Mouse (Mus musculus) MEL (cell line): ENCODE measurements at regions not wholly inside any gene's neighbourhood (a gene's known extent, or its start where the extent isn't known, plus 50 kb on each side); places are given as distances from the start of the nearest gene placed in this dataset.

Experiments used
- DNase-seq: peaks from one replicate; pipeline ENCODE4 v3.0.0; 2011; ENCODE audit warnings: low read depth, low spot score
- H3K27ac ChIP-seq: 2 replicates; pipeline ENCODE4 v1.5.1; 2012; ENCODE audit warnings: low read depth, mild to moderate bottlenecking, control low read depth, low read length, moderate library complexity; ENCODE audit not compliant: control insufficient read depth
- H3K27me3 ChIP-seq, 2 experiments: fragments of 150-350 bp in 1 of 2; sonication (generic) in 1 of 2; 2 replicates each; pipeline ENCODE4 v1.6.1; 2012; ENCODE audit warnings: low read length in 2 of 2, mild to moderate bottlenecking in 2 of 2, improper control_type of control experiment in 1 of 2, moderate library complexity in 1 of 2; ENCODE audit not compliant: insufficient read depth in 2 of 2, control insufficient read depth in 1 of 2
- H3K36me3 ChIP-seq, 2 experiments: 2 replicates each; pipeline ENCODE4 v1.6.1; 2012 to 2014; ENCODE audit warnings: low read length in 2 of 2, improper control_type of control experiment in 1 of 2, inconsistent platforms in 1 of 2, mild to moderate bottlenecking in 1 of 2; ENCODE audit not compliant: insufficient read depth in 2 of 2, control insufficient read depth in 1 of 2
- H3K4me1 ChIP-seq, 2 experiments: fragments of 150-350 bp in 1 of 2; sonication (generic) in 1 of 2; 2 replicates each; pipeline ENCODE4 v1.6.1; 2012; ENCODE audit warnings: low read length in 2 of 2, improper control_type of control experiment in 1 of 2, mild to moderate bottlenecking in 1 of 2; ENCODE audit not compliant: insufficient read depth in 2 of 2, control insufficient read depth in 1 of 2
- H3K4me3 ChIP-seq, 2 experiments: fragments of 150-350 bp in 1 of 2; sonication (generic) in 1 of 2; 2 replicates each; pipeline ENCODE4 v1.5.1; 2012; ENCODE audit warnings: low read depth in 2 of 2, low read length in 2 of 2, mild to moderate bottlenecking in 2 of 2, moderate library complexity in 2 of 2, control low read depth in 1 of 2, improper control_type of control experiment in 1 of 2; ENCODE audit not compliant: control insufficient read depth in 1 of 2, insufficient read depth in 1 of 2
- H3K79me2 ChIP-seq: 2 replicates; pipeline ENCODE4 v1.6.1; 2012; ENCODE audit warnings: mild to moderate bottlenecking, low read length, moderate library complexity; ENCODE audit not compliant: control insufficient read depth, poor library complexity, insufficient read depth
- H3K9ac ChIP-seq: 2 replicates; pipeline ENCODE4 v1.6.1; 2012; ENCODE audit warnings: low read depth, mild to moderate bottlenecking, control low read depth, low read length, moderate library complexity; ENCODE audit not compliant: control insufficient read depth, poor library complexity, severe bottlenecking
- H3K9me3 ChIP-seq: fragments of 150-350 bp; sonication (generic); replicated peaks from 2 replicates; pipeline ENCODE4 v1.6.1; 2012; ENCODE audit warnings: mild to moderate bottlenecking, low read length, improper control_type of control experiment, moderate library complexity; ENCODE audit not compliant: insufficient read depth
- CHD1 ChIP-seq: IDR thresholded peaks from 2 replicates; pipeline ENCODE4 v1.6.1; 2012; ENCODE audit warnings: low read depth, mild to moderate bottlenecking, inconsistent platforms, low read length, improper control_type of control experiment
- CHD2 ChIP-seq: IDR thresholded peaks from 2 replicates; pipeline ENCODE4 v1.6.1; 2011; ENCODE audit warnings: low read length, improper control_type of control experiment
- ELF1 ChIP-seq: IDR thresholded peaks from 2 replicates; pipeline ENCODE4 v1.6.1; 2014; ENCODE audit warnings: low read depth, mild to moderate bottlenecking, inconsistent platforms, low read length, improper control_type of control experiment, moderate library complexity
- EP300 ChIP-seq, 2 experiments: IDR thresholded peaks; 2 replicates each; pipeline ENCODE4 v1.6.1; 2011; ENCODE audit warnings: improper control_type of control experiment in 2 of 2, low read length in 2 of 2, low read depth in 1 of 2, mild to moderate bottlenecking in 1 of 2
- GATA1 ChIP-seq: IDR thresholded peaks from 2 replicates; pipeline ENCODE4 v1.6.1; 2011; ENCODE audit warnings: low read depth, low read length, improper control_type of control experiment
- JUND ChIP-seq: IDR thresholded peaks from 2 replicates; pipeline ENCODE4 v1.6.1; 2011; ENCODE audit warnings: low read depth, mild to moderate bottlenecking, improper control_type of control experiment, low read length
- MAFK ChIP-seq: IDR thresholded peaks from 2 replicates; pipeline ENCODE4 v1.6.1; 2011; ENCODE audit warnings: low read depth, mild to moderate bottlenecking, low read length, improper control_type of control experiment, borderline replicate concordance
- MAX ChIP-seq: IDR thresholded peaks from 2 replicates; pipeline ENCODE4 v1.6.1; 2011; ENCODE audit warnings: low read length, improper control_type of control experiment
- MAZ ChIP-seq: IDR thresholded peaks from 2 replicates; pipeline ENCODE4 v1.6.1; 2012; ENCODE audit warnings: low read depth, mild to moderate bottlenecking, inconsistent platforms, low read length, improper control_type of control experiment
- MEF2A ChIP-seq: IDR thresholded peaks from 2 replicates; pipeline ENCODE4 v1.6.1; 2014; ENCODE audit warnings: low read depth, mild to moderate bottlenecking, inconsistent platforms, low read length, improper control_type of control experiment; ENCODE audit not compliant: poor library complexity, insufficient replicate concordance, severe bottlenecking; ENCODE audit errors: extremely low read depth
- MXI1 ChIP-seq: IDR thresholded peaks from 2 replicates; pipeline ENCODE4 v1.6.1; 2011; ENCODE audit warnings: mild to moderate bottlenecking, low read depth, low read length, improper control_type of control experiment
- RAD21 ChIP-seq: IDR thresholded peaks from 2 replicates; pipeline ENCODE4 v1.6.1; 2011; ENCODE audit warnings: mild to moderate bottlenecking, low read depth, low read length, improper control_type of control experiment
- RCOR1 ChIP-seq: IDR thresholded peaks from 2 replicates; pipeline ENCODE4 v1.6.1; 2012; ENCODE audit warnings: low read depth, mild to moderate bottlenecking, inconsistent platforms, low read length, improper control_type of control experiment
- SMC3 ChIP-seq: IDR thresholded peaks from 2 replicates; pipeline ENCODE4 v1.6.1; 2011; ENCODE audit warnings: low read depth, low read length, improper control_type of control experiment
- TBP ChIP-seq: IDR thresholded peaks from 2 replicates; pipeline ENCODE4 v1.8.0; 2011; ENCODE audit warnings: low read depth, low read length, improper control_type of control experiment
- USF2 ChIP-seq, 2 experiments: IDR thresholded peaks; 2 replicates each; pipeline ENCODE4 v1.6.1; 2011 to 2012; ENCODE audit warnings: improper control_type of control experiment in 2 of 2, low read length in 2 of 2, borderline replicate concordance in 1 of 2, inconsistent platforms in 1 of 2, low read depth in 1 of 2, mild to moderate bottlenecking in 1 of 2; ENCODE audit not compliant: insufficient read depth in 1 of 2
- ZC3H11A ChIP-seq: IDR thresholded peaks from 2 replicates; pipeline ENCODE4 v1.6.1; 2012; ENCODE audit warnings: low read depth, mild to moderate bottlenecking, inconsistent platforms, low read length, improper control_type of control experiment
- ZKSCAN1 ChIP-seq: IDR thresholded peaks from 2 replicates; pipeline ENCODE4 v1.6.1; 2012; ENCODE audit warnings: low read depth, mild to moderate bottlenecking, inconsistent platforms, low read length, improper control_type of control experiment, moderate library complexity
- ZNF384 ChIP-seq: IDR thresholded peaks from 2 replicates; pipeline ENCODE4 v1.6.1; 2012; ENCODE audit warnings: low read depth, mild to moderate bottlenecking, inconsistent platforms, low read length, improper control_type of control experiment

DNA sequence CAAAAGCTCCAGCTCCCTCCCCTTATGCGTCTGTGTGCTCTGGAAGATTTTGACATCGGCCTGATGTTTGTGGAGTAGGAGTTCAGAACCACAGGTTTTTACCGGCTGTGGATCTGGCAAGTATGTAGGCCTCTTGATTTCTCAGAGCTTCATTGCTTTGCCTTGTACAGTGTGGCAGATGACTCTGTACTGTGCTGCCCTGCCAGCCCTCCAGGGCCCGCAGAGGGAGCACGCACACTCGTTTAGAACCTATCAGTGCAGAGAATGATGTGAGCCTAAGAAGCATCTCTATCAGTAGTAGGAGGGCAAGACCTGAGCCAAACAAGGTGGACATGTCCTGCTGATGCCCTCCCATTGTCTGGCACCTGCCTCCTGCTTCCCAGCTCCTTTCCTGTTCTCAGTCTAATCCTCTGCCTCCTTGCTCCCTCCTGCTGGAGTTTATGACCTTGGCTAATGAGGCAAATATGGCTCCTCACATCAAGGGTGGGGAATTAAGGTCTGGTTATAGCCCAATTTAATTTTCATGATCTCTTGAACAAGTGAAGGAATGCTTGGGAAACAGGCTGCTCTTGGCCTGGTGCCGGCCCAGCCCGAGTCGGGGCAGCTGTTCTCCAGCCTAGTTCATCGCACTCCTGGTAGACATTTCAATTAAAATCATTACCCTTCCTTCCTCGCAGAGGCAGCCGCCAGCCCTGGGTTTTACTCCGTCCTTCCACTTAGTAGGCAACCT, 344.5 kb downstream of the Tmem38b start:
- Histone ChIP-seq H3K9me3 (no peaks in the 10 kb centered on the region), H3K4me1 (no peaks in the 10 kb centered on the region), H3K79me2 (no peaks in the 10 kb centered on the region), H3K27me3 (no peaks in the 10 kb centered on the region), H3K4me3 (no peak overlapping the region), H3K36me3 (no peaks in the 10 kb centered on the region), H3K9ac (no peak overlapping the region), H3K27ac (no peak overlapping the region)
- DNase-seq = no peak
- TF ChIP-seq CHD2 = no peak
- TF ChIP-seq EP300 (IDR thresholded peaks at IDR 0.05; ENCODE audit: low read depth in 1 of 2, low read length in 2 of 2) = no peak
- TF ChIP-seq TBP = no peak
- no peak for TF ChIP-seq CHD1
- no peak for TF ChIP-seq ZKSCAN1
- TF ChIP-seq MAFK = no peak
- TF ChIP-seq USF2 (IDR thresholded peaks at IDR 0.05; ENCODE audit: borderline replicate concordance in 1 of 2, insufficient read depth in 1 of 2, low read depth in 1 of 2, low read length in 2 of 2) = no peak
- TF ChIP-seq MAX = no peak
- no peak for TF ChIP-seq MEF2A

- TF ChIP-seq MXI1 = no peak
- TF ChIP-seq RAD21 = no peak
- TF ChIP-seq MAZ = no peak
- TF ChIP-seq SMC3 = no peak
- no peak for TF ChIP-seq JUND
Observed at GRCm38 (mm10) chr4:54184213-54184612, 358.4 kb downstream of the Tmem38b start.

GRCm38 (mm10) chr4:54195734-54196133, 369.9 kb downstream of the Tmem38b start:
- TF ChIP-seq MXI1 (no peak), ZKSCAN1 (no peak), RAD21 (no peak), RCOR1 (no peak), ZNF384 (no peak), MAX (no peak), ZC3H11A (no peak), ELF1 (no peak), GATA1 (no peak)
- H3K27ac ChIP-seq = no peak overlapping the region
- no peaks in the 10 kb centered on the region for H3K36me3 ChIP-seq
- H3K27me3 ChIP-seq = no peaks in the 10 kb centered on the region
- no peaks in the 10 kb centered on the region for H3K79me2 ChIP-seq
- H3K9ac ChIP-seq = no peak overlapping the region
- DNase-seq = no peak
- no peaks in the 10 kb centered on the region for H3K4me1 ChIP-seq
- no peak overlapping the region for H3K4me3 ChIP-seq
- no peaks in the 10 kb centered on the region for H3K9me3 ChIP-seq

More at GRCm38 (mm10) chr4:54184213-54184612, 358.4 kb downstream of the Tmem38b start:
- no peak for DNase-seq
- Histone ChIP-seq H3K4me3 (no peak overlapping the region), H3K4me1 (no peaks in the 10 kb centered on the region), H3K36me3 (no peaks in the 10 kb centered on the region), H3K79me2 (no peaks in the 10 kb centered on the region), H3K9me3 (no peaks in the 10 kb centered on the region), H3K27me3 (no peaks in the 10 kb centered on the region), H3K27ac (no peak overlapping the region), H3K9ac (no peak overlapping the region)
